Mouse (Mus musculus) skeletal muscle tissue, adult 2 months (tissue): ENCODE data around the gene Cd200r4.
A peak's percentile ranks its signal among the peaks of the same experiment; 100 is the strongest.
"Not testable (repeated sequence)": the region's sequence is repeated elsewhere in the genome, so short reads cannot be mapped to it uniquely, and the experiment has no call there.

Experiments used
- DNase-seq: peaks from one replicate; pipeline ENCODE4 v3.0.0-alpha.2; 2012; ENCODE audit warnings: low read depth, low spot score

Cd200r4 gene

GRCm38 (mm10) chr16:44811544-44811943 lies at the start of gene Cd200r4:
TSS of gene Cd200r4 (plus strand) at chr16:44811733.
- DNase-seq = no peak

- DNase-seq = no peak
Observed at GRCm38 (mm10) chr16:44761811-44762210, 49.7 kb upstream of the Cd200r4 start.

GRCm38 (mm10) chr16:44765555-44766319 lies 45.8 kb upstream of the Cd200r4 start, which contains the start of gene Cd200r1:
TSS of gene Cd200r1 (plus strand) at chr16:44765736.
- DNase-seq = no peak

GRCm38 (mm10) chr16:44766320-44766892 lies 45.1 kb upstream of the Cd200r4 start:
- DNase-seq = no peak

GRCm38 (mm10) chr16:44767506-44767905 lies 44.0 kb upstream of the Cd200r4 start:
- DNase-seq = no peak

GRCm38 (mm10) chr16:44767967-44768366 lies 43.6 kb upstream of the Cd200r4 start:
- DNase-seq = peak; percentile 20

GRCm38 (mm10) chr16:44772577-44772976 lies 39.0 kb upstream of the Cd200r4 start:
- no peak for DNase-seq

GRCm38 (mm10) chr16:44773673-44774072 lies 37.9 kb upstream of the Cd200r4 start:
- no peak for DNase-seq

GRCm38 (mm10) chr16:44774201-44774600 lies 37.3 kb upstream of the Cd200r4 start:
- DNase-seq = no peak

GRCm38 (mm10) chr16:44778538-44779147 lies 32.9 kb upstream of the Cd200r4 start:
- peak; percentile 22 for DNase-seq

GRCm38 (mm10) chr16:44779494-44779893 lies 32.0 kb upstream of the Cd200r4 start:
- no peak for DNase-seq

GRCm38 (mm10) chr16:44780751-44781150 lies 30.8 kb upstream of the Cd200r4 start:
- no peak for DNase-seq

- no peak for DNase-seq
Observed at GRCm38 (mm10) chr16:44786934-44787333, 24.6 kb upstream of the Cd200r4 start.

GRCm38 (mm10) chr16:44794416-44794815 lies 17.1 kb upstream of the Cd200r4 start:
- DNase-seq = no peak

- DNase-seq = no peak
Observed at GRCm38 (mm10) chr16:44805976-44806375, 5.6 kb upstream of the Cd200r4 start.

GRCm38 (mm10) chr16:44810223-44810622 lies 1.3 kb upstream of the Cd200r4 start:
- DNase-seq = not testable (repeated sequence)

GRCm38 (mm10) chr16:44812468-44813065 lies 1.0 kb downstream of the Cd200r4 start:
- no peak for DNase-seq

GRCm38 (mm10) chr16:44818010-44818409 lies 6.5 kb downstream of the Cd200r4 start:
- DNase-seq = no peak

- DNase-seq = no peak
Observed at GRCm38 (mm10) chr16:44820545-44820944, 9.0 kb downstream of the Cd200r4 start.

- no peak for DNase-seq
Observed at GRCm38 (mm10) chr16:44832286-44832685, 20.8 kb downstream of the Cd200r4 start.

- not testable (repeated sequence) for DNase-seq
Observed at GRCm38 (mm10) chr16:44833189-44833588, 21.7 kb downstream of the Cd200r4 start.

GRCm38 (mm10) chr16:44866797-44867196 lies 55.3 kb downstream of the Cd200r4 start, which contains the start of gene Cd200r2:
TSS of gene Cd200r2 (plus strand) at chr16:44867097.
- DNase-seq = no peak
